ENCODE assay signal across 29 mouse cellular contexts in genomic region chr2:51099240-51099639, GRCm38 (mm10).
"Had no signal": no experiment of that assay in that cellular context is flagged by ENCODE, and none has a peak within 500 bp of the region (broad histone marks: within the 10 kb centered on the region; RNA-seq: fewer than 3 reads in every experiment).

No protein-coding gene starts in this region.

- H3K27ac ChIP-seq: left cerebral cortex, adult 2 months; limb, embryonic 10.5 days; limb, embryonic 12.5 days; limb, embryonic 13.5 days; limb, embryonic 15.5 days; liver, embryonic 12.5 days; liver, embryonic 13.5 days; liver, embryonic 14.5 days; liver, embryonic 15.5 days; lung, embryonic 15.5 days; macrophage; midbrain, embryonic 15.5 days had no signal

- H3K4me3 ChIP-seq: left cerebral cortex, adult 2 months; limb, embryonic 10.5 days; limb, embryonic 12.5 days; limb, embryonic 13.5 days; limb, embryonic 15.5 days; liver, embryonic 12.5 days; liver, embryonic 13.5 days; liver, embryonic 15.5 days; lung, embryonic 15.5 days; megakaryocyte, embryonic 14.5 days; midbrain, embryonic 10.5 days; midbrain, embryonic 12.5 days; midbrain, embryonic 13.5 days; midbrain, embryonic 15.5 days; myocyte had no signal

- ATAC-seq: liver, embryonic 12.5 days; liver, postnatal 0 days; lung, postnatal 0 days had no signal

- H3K4me1 ChIP-seq: limb, embryonic 12.5 days; liver, embryonic 12.5 days; liver, embryonic 13.5 days; liver, embryonic 15.5 days; megakaryocyte, embryonic 14.5 days; midbrain, embryonic 15.5 days had no signal

- H3K9ac ChIP-seq: limb, embryonic 12.5 days; limb, embryonic 13.5 days; limb, embryonic 15.5 days; liver, embryonic 12.5 days; liver, embryonic 13.5 days; liver, embryonic 14.5 days; liver, embryonic 15.5 days; liver, postnatal 0 days; lung, embryonic 14.5 days; lung, embryonic 15.5 days; midbrain, embryonic 12.5 days; midbrain, embryonic 13.5 days; midbrain, embryonic 15.5 days had no signal

- H3K9me3 ChIP-seq: limb, embryonic 10.5 days; limb, embryonic 12.5 days; limb, embryonic 13.5 days; limb, embryonic 15.5 days; liver, embryonic 12.5 days; liver, embryonic 13.5 days; liver, embryonic 15.5 days; lung, embryonic 15.5 days; megakaryocyte, embryonic 14.5 days; midbrain, embryonic 10.5 days; midbrain, embryonic 12.5 days; midbrain, embryonic 13.5 days; midbrain, embryonic 15.5 days had no signal

- H3K4me2 ChIP-seq: limb, embryonic 12.5 days; limb, embryonic 13.5 days; limb, embryonic 15.5 days; liver, embryonic 11.5 days; liver, embryonic 12.5 days; liver, embryonic 13.5 days; liver, embryonic 15.5 days; lung, embryonic 14.5 days; lung, embryonic 15.5 days; midbrain, embryonic 11.5 days; midbrain, embryonic 12.5 days; midbrain, embryonic 13.5 days; midbrain, embryonic 15.5 days had no signal

- DNase-seq: liver; liver, embryonic 13.5 days; liver, postnatal 0 days; lung, adult 18-20 months; lung, adult 2 months; lung, embryonic 14.5 days; lung, postnatal 10 days; lung, postnatal 14 days; lung, postnatal 36 days; lung, postnatal 4 days had no signal

- H3K27me3 ChIP-seq: limb, embryonic 12.5 days; limb, embryonic 13.5 days; limb, embryonic 15.5 days; liver, embryonic 12.5 days; liver, embryonic 13.5 days; liver, embryonic 15.5 days; megakaryocyte, embryonic 14.5 days; midbrain, embryonic 12.5 days; midbrain, embryonic 13.5 days; midbrain, embryonic 15.5 days had no signal

- H3K36me3 ChIP-seq: limb, embryonic 10.5 days; limb, embryonic 12.5 days; limb, embryonic 13.5 days; limb, embryonic 15.5 days; liver, embryonic 12.5 days; liver, embryonic 13.5 days; liver, embryonic 15.5 days; lung, embryonic 15.5 days; midbrain, embryonic 10.5 days; midbrain, embryonic 12.5 days; midbrain, embryonic 13.5 days; midbrain, embryonic 15.5 days had no signal
